Mouse (Mus musculus): Measurements from ENCODE around the gene Pik3c2g.

- TF ChIP-seq CTCF (IDR thresholded peaks at IDR 0.05; ENCODE audit: low read depth, low read length) (no peak), POLR2A (IDR thresholded peaks at IDR 0.05; ENCODE audit: borderline replicate concordance, low read depth, low read length) (no peak)
These were observed 260.0 kb downstream of the Pik3c2g start for GRCm38 (mm10) chr6:139846889-139847544.
